Mouse (Mus musculus) C2C12 (cell line): ENCODE data around the gene Dda1.

Experiments
- CEBPB ChIP-seq: IDR thresholded peaks from one replicate; pipeline ENCODE4 v1.6.1; 2011; ENCODE audit warnings: low read depth, mild to moderate bottlenecking, control low read depth, moderate library complexity
- CTCF ChIP-seq: IDR thresholded peaks from one replicate; pipeline ENCODE4 v1.5.1; 2011; ENCODE audit not compliant: control insufficient read depth, insufficient read depth, insufficient read length
- MAX ChIP-seq: IDR thresholded peaks from one replicate; pipeline ENCODE4 v1.6.1; 2011; ENCODE audit warnings: mild to moderate bottlenecking, control low read depth
- USF1 ChIP-seq: IDR thresholded peaks from one replicate; pipeline ENCODE4 v1.6.1; 2011; ENCODE audit warnings: low read depth, mild to moderate bottlenecking, control low read depth, moderate library complexity

DNA sequence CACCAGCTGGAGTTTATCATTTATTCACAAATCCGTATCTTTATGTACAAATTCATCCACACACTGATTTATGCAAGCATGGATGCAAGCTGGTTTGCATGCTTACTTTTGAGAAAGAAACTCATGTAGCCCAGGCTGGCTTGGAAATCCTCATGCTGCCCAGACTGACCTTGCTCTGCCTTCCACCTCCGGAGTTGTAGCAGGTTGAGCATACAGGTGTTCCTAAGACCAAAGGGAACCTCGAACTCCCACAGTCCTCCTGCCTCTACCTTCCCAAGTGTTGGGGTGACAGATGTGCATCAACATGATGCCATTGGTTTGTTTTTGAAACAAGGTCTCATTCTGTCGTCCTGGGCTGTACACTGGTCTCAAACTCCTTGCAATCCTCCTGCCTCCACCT is 6.8 kb upstream of the Dda1 start:
- no peak for TF ChIP-seq MAX
- TF ChIP-seq CTCF: no peak
- no peak for TF ChIP-seq USF1
- TF ChIP-seq CEBPB: no peak
